Mouse (Mus musculus): ENCODE measurements around the gene B3galnt1. TPM values are rescaled to one million over a fixed set of nuclear protein-coding genes. Genes with fewer than 3 reads are reported as not detected.

B3galnt1 gene
- polyA plus RNA-seq, 1 experiment from 2014 or later: 29.3 TPM

- Histone ChIP-seq H3K27me3 (ENCODE audit: control insufficient read depth, insufficient read depth, low read length) (no peaks in the 10 kb centered on the region), H3K9me3 (replicated peaks; ENCODE audit: control insufficient read depth, low read length) (no peaks in the 10 kb centered on the region), H3K4me2 (no peak overlapping the region), H3K4me3 (ENCODE audit: low read depth, low read length) (no peak overlapping the region), H3K36me3 (ENCODE audit: control insufficient read depth, insufficient read depth, low read length) (no peaks in the 10 kb centered on the region), H3K9ac (ENCODE audit: low read depth, low read length) (no peak overlapping the region), H3K27ac (ENCODE audit: low read depth, low read length) (no peak overlapping the region), H3K4me1 (ENCODE audit: control insufficient read depth, insufficient read depth, low read length) (no peaks in the 10 kb centered on the region)
- no peak for ATAC-seq (replicated peaks; ENCODE audit: insufficient number of reproducible peaks, low FRiP score, low TSS enrichment)
- 87% methylated on average over 10 of the region's 10 CpGs for WGBS (ENCODE audit: insufficient replicate concordance)
Observed at GRCm38 (mm10) chr3:69535486-69535885, 63.3 kb downstream of the B3galnt1 start.

GRCm38 (mm10) chr3:69532687-69533086, 66.1 kb downstream of the B3galnt1 start:
- ATAC-seq (replicated peaks; ENCODE audit: insufficient number of reproducible peaks, low FRiP score, low TSS enrichment): no peak
- 61% methylated on average over 4 of the region's 4 CpGs for WGBS (ENCODE audit: insufficient replicate concordance)

GRCm38 (mm10) chr3:69531511-69531910, 67.2 kb downstream of the B3galnt1 start:
- H3K27ac ChIP-seq (ENCODE audit: low read depth, low read length): no peak overlapping the region
- WGBS (ENCODE audit: insufficient replicate concordance): 69% methylated on average over 9 of the region's 9 CpGs
- no peak overlapping the region for H3K4me3 ChIP-seq (ENCODE audit: low read depth, low read length)
- no peaks in the 10 kb centered on the region for H3K27me3 ChIP-seq (ENCODE audit: control insufficient read depth, insufficient read depth, low read length)
- H3K36me3 ChIP-seq (ENCODE audit: control insufficient read depth, insufficient read depth, low read length): no peaks in the 10 kb centered on the region
- no peak overlapping the region for H3K4me2 ChIP-seq
- H3K9me3 ChIP-seq (replicated peaks; ENCODE audit: control insufficient read depth, low read length): no peaks in the 10 kb centered on the region
- H3K9ac ChIP-seq (ENCODE audit: low read depth, low read length): no peak overlapping the region
- H3K4me1 ChIP-seq (ENCODE audit: control insufficient read depth, insufficient read depth, low read length): no peaks in the 10 kb centered on the region
- no peak for ATAC-seq (replicated peaks; ENCODE audit: insufficient number of reproducible peaks, low FRiP score, low TSS enrichment)

More at GRCm38 (mm10) chr3:69532687-69533086, 66.1 kb downstream of the B3galnt1 start:
- Histone ChIP-seq H3K36me3 (ENCODE audit: control insufficient read depth, insufficient read depth, low read length) (no peaks in the 10 kb centered on the region), H3K4me3 (ENCODE audit: low read depth, low read length) (no peak overlapping the region), H3K4me2 (no peak overlapping the region), H3K4me1 (ENCODE audit: control insufficient read depth, insufficient read depth, low read length) (no peaks in the 10 kb centered on the region), H3K27me3 (ENCODE audit: control insufficient read depth, insufficient read depth, low read length) (no peaks in the 10 kb centered on the region), H3K9ac (ENCODE audit: low read depth, low read length) (no peak overlapping the region), H3K27ac (ENCODE audit: low read depth, low read length) (no peak overlapping the region), H3K9me3 (replicated peaks; ENCODE audit: control insufficient read depth, low read length) (no peaks in the 10 kb centered on the region)

GRCm38 (mm10) chr3:69529576-69529975, 69.2 kb downstream of the B3galnt1 start:
- Histone ChIP-seq H3K9me3 (replicated peaks; ENCODE audit: control insufficient read depth, low read length) (no peaks in the 10 kb centered on the region), H3K4me2 (no peak overlapping the region), H3K36me3 (ENCODE audit: control insufficient read depth, insufficient read depth, low read length) (no peaks in the 10 kb centered on the region), H3K27ac (ENCODE audit: low read depth, low read length) (no peak overlapping the region), H3K9ac (ENCODE audit: low read depth, low read length) (no peak overlapping the region), H3K4me1 (ENCODE audit: control insufficient read depth, insufficient read depth, low read length) (0 out of 2 replicates have a peak, but pooled peaks cover 2% of the 10 kb centered on the region), H3K27me3 (ENCODE audit: control insufficient read depth, insufficient read depth, low read length) (no peaks in the 10 kb centered on the region), H3K4me3 (ENCODE audit: low read depth, low read length) (no peak overlapping the region)
- no peak for ATAC-seq (replicated peaks; ENCODE audit: insufficient number of reproducible peaks, low FRiP score, low TSS enrichment)
- WGBS (ENCODE audit: insufficient replicate concordance): 60% methylated on average over 7 of the region's 7 CpGs

GRCm38 (mm10) chr3:69527384-69527783, 71.4 kb downstream of the B3galnt1 start:
- no peak for ATAC-seq (replicated peaks; ENCODE audit: insufficient number of reproducible peaks, low FRiP score, low TSS enrichment)

GRCm38 (mm10) chr3:69525072-69525529, 73.7 kb downstream of the B3galnt1 start:
- no peak overlapping the region for H3K4me2 ChIP-seq
- 0 out of 2 replicates have a peak, but pooled peaks cover 2% of the 10 kb centered on the region for H3K4me1 ChIP-seq (ENCODE audit: control insufficient read depth, insufficient read depth, low read length)
- no peak overlapping the region for H3K27ac ChIP-seq (ENCODE audit: low read depth, low read length)
- no peaks in the 10 kb centered on the region for H3K9me3 ChIP-seq (replicated peaks; ENCODE audit: control insufficient read depth, low read length)
- H3K4me3 ChIP-seq (ENCODE audit: low read depth, low read length): no peak overlapping the region
- no peak for ATAC-seq (replicated peaks; ENCODE audit: insufficient number of reproducible peaks, low FRiP score, low TSS enrichment)
- no peaks in the 10 kb centered on the region for H3K27me3 ChIP-seq (ENCODE audit: control insufficient read depth, insufficient read depth, low read length)
- no peaks in the 10 kb centered on the region for H3K36me3 ChIP-seq (ENCODE audit: control insufficient read depth, insufficient read depth, low read length)
- no peak overlapping the region for H3K9ac ChIP-seq (ENCODE audit: low read depth, low read length)
- 63% methylated on average over 8 of the region's 8 CpGs for WGBS (ENCODE audit: insufficient replicate concordance)

More at GRCm38 (mm10) chr3:69527384-69527783, 71.4 kb downstream of the B3galnt1 start:
- Histone ChIP-seq H3K27me3 (ENCODE audit: control insufficient read depth, insufficient read depth, low read length) (no peaks in the 10 kb centered on the region), H3K4me2 (no peak overlapping the region), H3K36me3 (ENCODE audit: control insufficient read depth, insufficient read depth, low read length) (no peaks in the 10 kb centered on the region), H3K27ac (ENCODE audit: low read depth, low read length) (no peak overlapping the region), H3K9ac (ENCODE audit: low read depth, low read length) (no peak overlapping the region), H3K4me3 (ENCODE audit: low read depth, low read length) (no peak overlapping the region), H3K4me1 (ENCODE audit: control insufficient read depth, insufficient read depth, low read length) (0 out of 2 replicates have a peak, but pooled peaks cover 2% of the 10 kb centered on the region), H3K9me3 (replicated peaks; ENCODE audit: control insufficient read depth, low read length) (no peaks in the 10 kb centered on the region)
- WGBS (ENCODE audit: insufficient replicate concordance): 83% methylated on average over 1 of the region's 1 CpGs

- ATAC-seq (replicated peaks; ENCODE audit: insufficient number of reproducible peaks, low FRiP score, low TSS enrichment): no peak
- Histone ChIP-seq H3K4me2 (no peak overlapping the region), H3K36me3 (ENCODE audit: control insufficient read depth, insufficient read depth, low read length) (no peaks in the 10 kb centered on the region), H3K9me3 (replicated peaks; ENCODE audit: control insufficient read depth, low read length) (no peaks in the 10 kb centered on the region), H3K27me3 (ENCODE audit: control insufficient read depth, insufficient read depth, low read length) (no peaks in the 10 kb centered on the region), H3K4me1 (ENCODE audit: control insufficient read depth, insufficient read depth, low read length) (0 out of 2 replicates have a peak, but pooled peaks cover 2% of the 10 kb centered on the region), H3K27ac (ENCODE audit: low read depth, low read length) (no peak overlapping the region), H3K4me3 (ENCODE audit: low read depth, low read length) (no peak overlapping the region), H3K9ac (ENCODE audit: low read depth, low read length) (no peak overlapping the region)
- WGBS (ENCODE audit: insufficient replicate concordance): 64% methylated on average over 8 of the region's 8 CpGs
Observed at GRCm38 (mm10) chr3:69524356-69525071, 74.2 kb downstream of the B3galnt1 start.
